Comparison of ENCODE assay signal across 15 mouse cellular contexts in genomic region chr19:37241201-37241600, GRCm38 (mm10). TPM values are rescaled to one million over a fixed set of nuclear protein-coding genes. Genes with fewer than 3 reads are reported as not detected.
A peak's percentile ranks its signal among the peaks of the same experiment; 100 is the strongest.
DNase-seq lines count a peak whose midpoint lies in the region; ATAC-seq and TF ChIP-seq lines count a peak whose summit lies in the region.
"Had no signal": no experiment of that assay in that cellular context is flagged by ENCODE, and none has a peak within 500 bp of the region (broad histone marks: within the 10 kb centered on the region; RNA-seq: fewer than 3 reads in every experiment).

No protein-coding gene starts in this region.

- H3K4me2 ChIP-seq in liver, embryonic 11.5 days, result no peak overlapping the region
- no peak overlapping the region for H3K4me2 ChIP-seq in liver, embryonic 14.5 days (ENCODE audit: low read depth)
- H3K4me2 ChIP-seq: liver, embryonic 15.5 days had no signal

- TF ChIP-seq EP300 in liver, embryonic 14.5 days (IDR thresholded peaks at IDR 0.05; ENCODE audit: low read depth), result no peak

- 62% methylated on average over 5 of the region's 5 CpGs for WGBS in liver, embryonic 11.5 days
- 64% methylated on average over 5 of the region's 5 CpGs for WGBS in liver, embryonic 14.5 days (ENCODE audit: insufficient replicate concordance)
- 72% methylated on average over 5 of the region's 5 CpGs for WGBS in hindbrain, embryonic 10.5 days

- TF ChIP-seq CTCF in liver, embryonic 14.5 days (IDR thresholded peaks at IDR 0.05; ENCODE audit: low read depth), result peak; percentile 65

- no peak for ATAC-seq in liver, embryonic 11.5 days (replicated peaks; ENCODE audit: low FRiP score)
- no peak for ATAC-seq in liver, embryonic 14.5 days (ENCODE audit: insufficient read depth)
- ATAC-seq: inflammation-experienced regulatory T-cells, adult 6 months had no signal

- H3K27ac ChIP-seq in liver, embryonic 11.5 days (ENCODE audit: low read depth, low read length), result no peak overlapping the region
- no peak overlapping the region for H3K27ac ChIP-seq in liver, embryonic 14.5 days
- no peak overlapping the region for H3K27ac ChIP-seq in hindbrain, embryonic 10.5 days
- H3K27ac ChIP-seq: midbrain, embryonic 10.5 days had no signal

- H3K36me3 ChIP-seq in liver, embryonic 11.5 days (ENCODE audit: control insufficient read depth, insufficient read depth, low read length), result no peaks in the 10 kb centered on the region
- no peaks in the 10 kb centered on the region for H3K36me3 ChIP-seq in liver, embryonic 14.5 days (replicated peaks; ENCODE audit: control insufficient read depth, insufficient read depth, low read depth)
- H3K36me3 ChIP-seq in hindbrain, embryonic 10.5 days, result no peaks in the 10 kb centered on the region
- H3K36me3 ChIP-seq: liver, embryonic 15.5 days; midbrain, embryonic 10.5 days had no signal

- no peaks in the 10 kb centered on the region for H3K9me3 ChIP-seq in liver, embryonic 11.5 days (ENCODE audit: control insufficient read depth, low read length)
- H3K9me3 ChIP-seq in liver, embryonic 14.5 days (ENCODE audit: control insufficient read depth, low read length), result no peaks in the 10 kb centered on the region; the same call in 1 of the 2 replicates
- H3K9me3 ChIP-seq in hindbrain, embryonic 10.5 days, result 0 out of 2 replicates have a peak, but pooled peaks cover 2% of the 10 kb centered on the region
- H3K9me3 ChIP-seq: liver, embryonic 15.5 days; midbrain, embryonic 10.5 days had no signal

- peaks cover 18% of the 10 kb centered on the region for H3K4me1 ChIP-seq in liver, embryonic 11.5 days (replicated peaks; ENCODE audit: control insufficient read depth, insufficient read depth, low read length)
- peaks cover 29 to 43% of the 10 kb centered on the region in 2 experiments for H3K4me1 ChIP-seq in liver, embryonic 14.5 days (replicated peaks; ENCODE audit: control insufficient read depth in 2 of 2, insufficient read depth in 2 of 2, low read length in 1 of 2)
- H3K4me1 ChIP-seq in hindbrain, embryonic 10.5 days (replicated peaks), result peaks cover 17% of the 10 kb centered on the region

- H3K9ac ChIP-seq in liver, embryonic 11.5 days (ENCODE audit: low read depth, low read length), result no peak overlapping the region
- H3K9ac ChIP-seq in liver, embryonic 14.5 days (replicated peaks), result no peak overlapping the region
- H3K9ac ChIP-seq: liver, embryonic 15.5 days had no signal

- DNase-seq in adrenal gland, postnatal 36 days, result peak; percentile 27 to 41
- DNase-seq in adrenal gland, postnatal 25 days, result no peak
- DNase-seq in liver (peak; percentile 48), A20 (ENCODE audit: low read depth, low spot score) (peak; percentile 58)
- no peak for DNase-seq in liver, embryonic 11.5 days (ENCODE audit: low spot score)
- no peak for DNase-seq in liver, embryonic 14.5 days (ENCODE audit: low read depth in 3 of 3, low spot score in 3 of 3)
- DNase-seq in right cerebral cortex, postnatal 14 days, result no peak
- no peak for DNase-seq in hindbrain, embryonic 10.5 days (ENCODE audit: low spot score)
- DNase-seq: cerebellum, adult 11 months; heart, adult 18-20 months; kidney, postnatal 4 days had no signal

- H3K27me3 ChIP-seq in liver, embryonic 11.5 days (replicated peaks; ENCODE audit: control insufficient read depth, insufficient read depth, low read length), result no peaks in the 10 kb centered on the region
- no peaks in the 10 kb centered on the region for H3K27me3 ChIP-seq in liver, embryonic 14.5 days (ENCODE audit: control insufficient read depth, insufficient read depth, low read length)
- H3K27me3 ChIP-seq in hindbrain, embryonic 10.5 days (ENCODE audit: insufficient read depth, poor library complexity, severe bottlenecking), result peaks cover 19% of the 10 kb centered on the region
- H3K27me3 ChIP-seq: liver, embryonic 15.5 days had no signal

- no peak overlapping the region for H3K4me3 ChIP-seq in liver, embryonic 11.5 days (ENCODE audit: low read depth, low read length)
- H3K4me3 ChIP-seq in liver, embryonic 14.5 days (ENCODE audit: insufficient read depth in 1 of 2, low read depth in 2 of 2, low read length in 2 of 2), result no peak overlapping the region
- no peak overlapping the region for H3K4me3 ChIP-seq in hindbrain, embryonic 10.5 days
- H3K4me3 ChIP-seq: liver, embryonic 15.5 days; midbrain, embryonic 10.5 days; myocyte had no signal

RNA-seq across cellular contexts. Expression of gene Cpeb3, which starts 32.8 kb away (rescaled TPM):
- total RNA-seq in adrenal gland, postnatal 36 days (2021), result 10 to 100 TPM; 12.3 to 24.1 TPM
- 17.2 and 31.9 TPM in 2 replicates for total RNA-seq in adrenal gland, postnatal 25 days (2021)
- 1.3 and 2.0 TPM in 2 replicates for polyA plus RNA-seq in liver, embryonic 11.5 days (2014; fragmentation: Nextera tagmentation; extraction: Ambion mirVana)
- 1.8 and 2.4 TPM in 2 replicates for polyA plus RNA-seq in liver, embryonic 14.5 days (2012; rRNA removed)
- polyA plus RNA-seq in liver, embryonic 14.5 days (2014; fragmentation: Nextera tagmentation; extraction: Ambion mirVana), result 1.8 and 1.9 TPM in 2 replicates
- 0.87 and 2.9 TPM in 2 replicates for polyA plus RNA-seq in hindbrain, embryonic 10.5 days (2016; fragmentation: Nextera tagmentation; extraction: Ambion mirVana)
- polyA plus RNA-seq: inflammation-experienced regulatory T-cells, adult 6 months had no signal

RNA-seq across cellular contexts. Expression of gene March5, which starts 33.9 kb away (rescaled TPM):
- total RNA-seq in adrenal gland, postnatal 36 days (2021), result 100 to 1,000 TPM; 102 to 116 TPM
- total RNA-seq in adrenal gland, postnatal 25 days (2021), result 98.8 and 117 TPM in 2 replicates
- polyA plus RNA-seq in liver, embryonic 11.5 days (2014; fragmentation: Nextera tagmentation; extraction: Ambion mirVana), result 117 and 130 TPM in 2 replicates
- 40.9 and 69.6 TPM in 2 replicates for polyA plus RNA-seq in liver, embryonic 14.5 days (2012; rRNA removed)
- 145 and 153 TPM in 2 replicates for polyA plus RNA-seq in liver, embryonic 14.5 days (2014; fragmentation: Nextera tagmentation; extraction: Ambion mirVana)
- 112 and 116 TPM in 2 replicates for polyA plus RNA-seq in hindbrain, embryonic 10.5 days (2016; fragmentation: Nextera tagmentation; extraction: Ambion mirVana)

Comparison
In these comparisons a context has a peak if more than half of its experiments do, and no peak if none do; other contexts are left out.
1. DNase-seq: peak in adrenal gland, postnatal 36 days (2 of 2), liver (single experiment) and A20 (single experiment); none in adrenal gland, postnatal 25 days (single experiment), liver, embryonic 11.5 days (single experiment), liver, embryonic 14.5 days (0 of 3), right cerebral cortex, postnatal 14 days (single experiment) and hindbrain, embryonic 10.5 days (single experiment).